In the genomic region with DNA sequence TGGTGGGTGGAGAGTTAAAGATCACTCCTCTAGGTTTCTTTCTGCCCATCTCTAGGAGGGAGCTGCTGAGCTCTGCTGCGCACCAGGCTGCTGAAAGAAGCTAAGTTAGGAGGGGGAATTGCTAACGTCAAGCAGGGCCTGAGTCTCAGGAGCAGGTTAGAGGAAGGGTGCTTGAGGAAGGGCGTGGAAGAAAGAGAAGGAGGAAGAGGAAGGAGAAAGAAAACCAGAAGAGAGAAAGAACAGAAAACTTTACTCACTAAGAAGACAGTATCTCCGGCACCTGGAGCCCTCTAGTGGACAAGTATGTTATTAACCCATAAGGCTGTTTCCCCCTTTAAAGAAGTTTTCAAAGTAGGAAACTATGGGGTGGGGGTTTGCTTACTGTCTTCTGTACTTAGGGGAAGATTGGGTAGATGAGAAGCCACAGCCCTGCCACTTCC, we compare ENCODE assay signal across 8 mouse cellular contexts. TPM values are rescaled to one million over a fixed set of nuclear protein-coding genes. Genes with fewer than 3 reads are reported as not detected.
DNase-seq lines count a peak whose midpoint lies in the region; ATAC-seq and TF ChIP-seq lines count a peak whose summit lies in the region.

No protein-coding gene starts in this region.

- WGBS in kidney, adult 2 months = 22% methylated on average over 4 of the region's 4 CpGs
- WGBS in limb, embryonic 11.5 days = 39% methylated on average over 4 of the region's 4 CpGs

- no peaks in the 10 kb centered on the region for H3K9me3 ChIP-seq in limb, embryonic 11.5 days (ENCODE audit: control insufficient read depth, low read length)

- H3K36me3 ChIP-seq in kidney, adult 2 months (ENCODE audit: control insufficient read depth, insufficient read depth, low read length) = peaks cover 7% of the 10 kb centered on the region
- 0 out of 2 replicates have a peak, but pooled peaks cover 3% of the 10 kb centered on the region for H3K36me3 ChIP-seq in limb, embryonic 11.5 days (ENCODE audit: control insufficient read depth, insufficient read depth, low read length)

- ATAC-seq in limb, embryonic 11.5 days (ENCODE audit: insufficient number of reproducible peaks, low FRiP score, low TSS enrichment, low read depth) = no peak

- DNase-seq in kidney, adult 2 months = peak; percentile 38
- DNase-seq in kidney, adult 11 months = no peak
- DNase-seq in MN1 (ENCODE audit: low spot score) = peak; percentile 56
- DNase-seq in forelimb bud, embryonic 11.5 days (ENCODE audit: low read depth, low spot score) = peak; percentile 36
- peak; percentile 37 for DNase-seq in limb, embryonic 11.5 days (ENCODE audit: low spot score)
- DNase-seq in neural tube, embryonic 10.5 days (ENCODE audit: extremely low spot score, low spot score) = peak; percentile 19
- DNase-seq in right cerebral cortex, postnatal 10 days (ENCODE audit: low spot score in 2 of 2) = no peak
- no peak for DNase-seq in urinary bladder, adult 2 months (ENCODE audit: low spot score)

- no peak overlapping the region for H3K27ac ChIP-seq in kidney, adult 2 months (ENCODE audit: insufficient read depth, low read depth, low read length)
- no peak overlapping the region for H3K27ac ChIP-seq in limb, embryonic 11.5 days (replicated peaks; ENCODE audit: low read depth, low read length)

- H3K9ac ChIP-seq in limb, embryonic 11.5 days (ENCODE audit: low read length) = no peak overlapping the region

- H3K4me2 ChIP-seq in limb, embryonic 11.5 days (ENCODE audit: low read depth, severe bottlenecking) = no peak overlapping the region

- H3K4me1 ChIP-seq in kidney, adult 2 months (ENCODE audit: control insufficient read depth, insufficient read depth, low read length) = peaks cover 2% of the 10 kb centered on the region; the same call in 1 of the 2 replicates
- H3K4me1 ChIP-seq in limb, embryonic 11.5 days (ENCODE audit: control insufficient read depth, insufficient read depth, low read length) = no peaks in the 10 kb centered on the region

- H3K27me3 ChIP-seq in kidney, adult 2 months (replicated peaks; ENCODE audit: control insufficient read depth, insufficient read depth, low read length) = no peaks in the 10 kb centered on the region
- H3K27me3 ChIP-seq in limb, embryonic 11.5 days (ENCODE audit: control insufficient read depth, insufficient read depth, low read length) = no peaks in the 10 kb centered on the region

- TF ChIP-seq CTCF in kidney, adult 2 months (conservative IDR thresholded peaks at IDR 0.05; ENCODE audit: insufficient read depth, insufficient read length, low read depth, low read length) = peak; percentile 11; the same call in 1 of the 2 replicates

- H3K4me3 ChIP-seq in kidney, adult 2 months (ENCODE audit: insufficient read depth, low read depth, low read length) = no peak overlapping the region
- H3K4me3 ChIP-seq in limb, embryonic 11.5 days (ENCODE audit: low read depth, low read length) = no peak overlapping the region

- TF ChIP-seq POLR2A in kidney, adult 2 months (IDR thresholded peaks at IDR 0.05; ENCODE audit: low read depth, low read length) = no peak

RNA-seq across cellular contexts. Expression of a gene that starts 16.9 kb away (rescaled TPM):
- 401 and 425 TPM in 2 replicates for polyA plus RNA-seq in kidney, adult 2 months (2012; rRNA removed)
- polyA plus RNA-seq in limb, embryonic 11.5 days (2014; fragmentation: Nextera tagmentation; extraction: Ambion mirVana) = 145 and 156 TPM in 2 replicates
- 83.8 and 126 TPM in 2 replicates for polyA plus RNA-seq in urinary bladder, adult 2 months (2012; rRNA removed)

RNA-seq across cellular contexts. Expression of a gene that starts 47.5 kb away (rescaled TPM):
- polyA plus RNA-seq in kidney, adult 2 months (2012; rRNA removed) = 15.3 and 20.5 TPM in 2 replicates
- 37.5 and 47.0 TPM in 2 replicates for polyA plus RNA-seq in limb, embryonic 11.5 days (2014; fragmentation: Nextera tagmentation; extraction: Ambion mirVana)
- 43.4 and 51.4 TPM in 2 replicates for polyA plus RNA-seq in urinary bladder, adult 2 months (2012; rRNA removed)

Comparison
In these comparisons a context has a peak if more than half of its experiments do, and no peak if none do; other contexts are left out.
1. DNase-seq: peak in kidney, adult 2 months (single experiment), MN1 (single experiment), forelimb bud, embryonic 11.5 days (single experiment), limb, embryonic 11.5 days (single experiment) and neural tube, embryonic 10.5 days (single experiment); none in kidney, adult 11 months (single experiment), right cerebral cortex, postnatal 10 days (0 of 2) and urinary bladder, adult 2 months (single experiment).